Mouse (Mus musculus): Measurements from ENCODE around the gene Neurl2.

GRCm38 (mm10) chr2:164793236-164793635, 40.0 kb downstream of the Neurl2 start:
- no peak for TF ChIP-seq GATA1 (IDR thresholded peaks at IDR 0.05; ENCODE audit: borderline replicate concordance, low read length)
- no peak for TF ChIP-seq FLI1 (IDR thresholded peaks at IDR 0.05; ENCODE audit: low read length)
